Mouse (Mus musculus): ENCODE results near the gene Lysmd3. TPM values are rescaled to one million over a fixed set of nuclear protein-coding genes. Genes with fewer than 3 reads are reported as not detected.
A peak's percentile ranks its signal among the peaks of the same experiment; 100 is the strongest.

Lysmd3 gene
- polyA plus RNA-seq, 1 experiment from 2014 or later, result 34.7 TPM

GRCm38 (mm10) chr13:81689587-81689986, 32.1 kb downstream of the Lysmd3 start:
- no peak overlapping the region for H3K4me2 ChIP-seq (ENCODE audit: low read depth, low read length)
- H3K36me3 ChIP-seq (ENCODE audit: control insufficient read depth, insufficient read depth, low read length), result peaks cover 4% of the 10 kb centered on the region; the same call in 1 of the 2 replicates
- H3K4me1 ChIP-seq (ENCODE audit: control insufficient read depth, insufficient read depth, low read length), result no peaks in the 10 kb centered on the region
- H3K27ac ChIP-seq (replicated peaks; ENCODE audit: low read depth, low read length), result no peak overlapping the region
- ATAC-seq (ENCODE audit: low read depth), result no peak
- no peak for DNase-seq (ENCODE audit: low spot score)
- no peaks in the 10 kb centered on the region for H3K27me3 ChIP-seq (replicated peaks; ENCODE audit: control insufficient read depth, insufficient read depth, low read length)
- no peak overlapping the region for H3K9ac ChIP-seq (ENCODE audit: low read depth, low read length)
- no peak overlapping the region for H3K4me3 ChIP-seq (ENCODE audit: low read depth, low read length)
- H3K9me3 ChIP-seq (ENCODE audit: control insufficient read depth, low read length), result no peaks in the 10 kb centered on the region
- 88% methylated on average over 3 of the region's 3 CpGs for WGBS

GRCm38 (mm10) chr13:81690477-81690876, 33.0 kb downstream of the Lysmd3 start:
- H3K9me3 ChIP-seq (ENCODE audit: control insufficient read depth, low read length), result no peaks in the 10 kb centered on the region
- H3K4me2 ChIP-seq (ENCODE audit: low read depth, low read length), result no peak overlapping the region
- no peak overlapping the region for H3K27ac ChIP-seq (replicated peaks; ENCODE audit: low read depth, low read length)
- H3K4me1 ChIP-seq (ENCODE audit: control insufficient read depth, insufficient read depth, low read length), result no peaks in the 10 kb centered on the region
- no peak for ATAC-seq (ENCODE audit: low read depth)
- no peak overlapping the region for H3K4me3 ChIP-seq (ENCODE audit: low read depth, low read length)
- peaks cover 4% of the 10 kb centered on the region; the same call in 1 of the 2 replicates for H3K36me3 ChIP-seq (ENCODE audit: control insufficient read depth, insufficient read depth, low read length)
- no peaks in the 10 kb centered on the region for H3K27me3 ChIP-seq (replicated peaks; ENCODE audit: control insufficient read depth, insufficient read depth, low read length)
- 73% methylated on average over 10 of the region's 10 CpGs for WGBS
- H3K9ac ChIP-seq (ENCODE audit: low read depth, low read length), result no peak overlapping the region
- peak; percentile 27 for DNase-seq (ENCODE audit: low spot score)

- Histone ChIP-seq H3K9ac (ENCODE audit: low read depth, low read length) (no peak overlapping the region), H3K36me3 (ENCODE audit: control insufficient read depth, insufficient read depth, low read length) (no peaks in the 10 kb centered on the region), H3K27ac (replicated peaks; ENCODE audit: low read depth, low read length) (no peak overlapping the region), H3K4me1 (ENCODE audit: control insufficient read depth, insufficient read depth, low read length) (no peaks in the 10 kb centered on the region), H3K27me3 (replicated peaks; ENCODE audit: control insufficient read depth, insufficient read depth, low read length) (no peaks in the 10 kb centered on the region), H3K9me3 (ENCODE audit: control insufficient read depth, low read length) (no peaks in the 10 kb centered on the region), H3K4me3 (ENCODE audit: low read depth, low read length) (no peak overlapping the region), H3K4me2 (ENCODE audit: low read depth, low read length) (no peak overlapping the region)
- DNase-seq (ENCODE audit: low spot score) (peak; percentile 22), ATAC-seq (ENCODE audit: low read depth) (no peak)
- 60% methylated on average over 9 of the region's 9 CpGs for WGBS
Observed at GRCm38 (mm10) chr13:81691606-81692005, 34.1 kb downstream of the Lysmd3 start.

GRCm38 (mm10) chr13:81694446-81694845, 37.0 kb downstream of the Lysmd3 start:
- DNase-seq (ENCODE audit: low spot score) (no peak), ATAC-seq (ENCODE audit: low read depth) (no peak)
- Histone ChIP-seq H3K27me3 (replicated peaks; ENCODE audit: control insufficient read depth, insufficient read depth, low read length) (no peaks in the 10 kb centered on the region), H3K36me3 (ENCODE audit: control insufficient read depth, insufficient read depth, low read length) (peaks cover 12% of the 10 kb centered on the region; the same call in 1 of the 2 replicates), H3K4me2 (ENCODE audit: low read depth, low read length) (no peak overlapping the region), H3K4me3 (ENCODE audit: low read depth, low read length) (no peak overlapping the region), H3K27ac (replicated peaks; ENCODE audit: low read depth, low read length) (no peak overlapping the region), H3K4me1 (ENCODE audit: control insufficient read depth, insufficient read depth, low read length) (no peaks in the 10 kb centered on the region), H3K9me3 (ENCODE audit: control insufficient read depth, low read length) (peaks cover 5% of the 10 kb centered on the region; the same call in 1 of the 2 replicates), H3K9ac (ENCODE audit: low read depth, low read length) (no peak overlapping the region)
- 94% methylated on average over 12 of the region's 12 CpGs for WGBS

- H3K9me3 ChIP-seq (ENCODE audit: control insufficient read depth, low read length), result no peaks in the 10 kb centered on the region
- no peak overlapping the region for H3K4me3 ChIP-seq (ENCODE audit: low read depth, low read length)
- no peak for DNase-seq (ENCODE audit: low spot score)
- H3K27me3 ChIP-seq (replicated peaks; ENCODE audit: control insufficient read depth, insufficient read depth, low read length), result no peaks in the 10 kb centered on the region
- 85% methylated on average over 7 of the region's 7 CpGs for WGBS
- H3K36me3 ChIP-seq (ENCODE audit: control insufficient read depth, insufficient read depth, low read length), result 0 out of 2 replicates have a peak, but pooled peaks cover under 1% of the 10 kb centered on the region
- no peak overlapping the region for H3K27ac ChIP-seq (replicated peaks; ENCODE audit: low read depth, low read length)
- H3K4me1 ChIP-seq (ENCODE audit: control insufficient read depth, insufficient read depth, low read length), result no peaks in the 10 kb centered on the region
- ATAC-seq (ENCODE audit: low read depth), result no peak
- no peak overlapping the region for H3K9ac ChIP-seq (ENCODE audit: low read depth, low read length)
- no peak overlapping the region for H3K4me2 ChIP-seq (ENCODE audit: low read depth, low read length)
Observed at GRCm38 (mm10) chr13:81703148-81703547, 45.7 kb downstream of the Lysmd3 start.

- no peaks in the 10 kb centered on the region for H3K27me3 ChIP-seq (replicated peaks; ENCODE audit: control insufficient read depth, insufficient read depth, low read length)
- DNase-seq (ENCODE audit: low spot score) (no peak), ATAC-seq (ENCODE audit: low read depth) (no peak)
- H3K9me3 ChIP-seq (ENCODE audit: control insufficient read depth, low read length), result no peaks in the 10 kb centered on the region
- no peaks in the 10 kb centered on the region for H3K36me3 ChIP-seq (ENCODE audit: control insufficient read depth, insufficient read depth, low read length)
- H3K4me2 ChIP-seq (ENCODE audit: low read depth, low read length), result no peak overlapping the region
- H3K27ac ChIP-seq (replicated peaks; ENCODE audit: low read depth, low read length), result no peak overlapping the region
- H3K9ac ChIP-seq (ENCODE audit: low read depth, low read length), result no peak overlapping the region
- H3K4me1 ChIP-seq (ENCODE audit: control insufficient read depth, insufficient read depth, low read length), result no peaks in the 10 kb centered on the region
- H3K4me3 ChIP-seq (ENCODE audit: low read depth, low read length), result no peak overlapping the region
- WGBS, result 66% methylated on average over 9 of the region's 9 CpGs
Observed at GRCm38 (mm10) chr13:81703621-81704020, 46.2 kb downstream of the Lysmd3 start.

GRCm38 (mm10) chr13:81706311-81706710, 48.8 kb downstream of the Lysmd3 start:
- WGBS, result 92% methylated on average over 5 of the region's 5 CpGs
- no peak overlapping the region for H3K4me2 ChIP-seq (ENCODE audit: low read depth, low read length)
- no peaks in the 10 kb centered on the region for H3K4me1 ChIP-seq (ENCODE audit: control insufficient read depth, insufficient read depth, low read length)
- H3K27me3 ChIP-seq (replicated peaks; ENCODE audit: control insufficient read depth, insufficient read depth, low read length), result no peaks in the 10 kb centered on the region
- ATAC-seq (ENCODE audit: low read depth) (no peak), DNase-seq (ENCODE audit: low spot score) (no peak)
- H3K36me3 ChIP-seq (ENCODE audit: control insufficient read depth, insufficient read depth, low read length), result no peaks in the 10 kb centered on the region
- no peak overlapping the region for H3K4me3 ChIP-seq (ENCODE audit: low read depth, low read length)
- no peak overlapping the region for H3K9ac ChIP-seq (ENCODE audit: low read depth, low read length)
- no peak overlapping the region for H3K27ac ChIP-seq (replicated peaks; ENCODE audit: low read depth, low read length)
- no peaks in the 10 kb centered on the region for H3K9me3 ChIP-seq (ENCODE audit: control insufficient read depth, low read length)

GRCm38 (mm10) chr13:81709805-81710204, 52.3 kb downstream of the Lysmd3 start:
- H3K4me2 ChIP-seq (ENCODE audit: low read depth, low read length), result peak overlapping the region; percentile 91
- no peak overlapping the region; the same call in 1 of the 2 replicates for H3K9ac ChIP-seq (ENCODE audit: low read depth, low read length)
- H3K4me1 ChIP-seq (ENCODE audit: control insufficient read depth, insufficient read depth, low read length), result peaks cover 5% of the 10 kb centered on the region; the same call in 1 of the 2 replicates
- H3K27me3 ChIP-seq (replicated peaks; ENCODE audit: control insufficient read depth, insufficient read depth, low read length), result no peaks in the 10 kb centered on the region
- H3K4me3 ChIP-seq (ENCODE audit: low read depth, low read length), result peak overlapping the region; percentile 81
- H3K36me3 ChIP-seq (ENCODE audit: control insufficient read depth, insufficient read depth, low read length), result no peaks in the 10 kb centered on the region
- WGBS, result 29% methylated on average over 4 of the region's 4 CpGs
- ATAC-seq (ENCODE audit: low read depth) (no peak), DNase-seq (ENCODE audit: low spot score) (no peak)
- H3K9me3 ChIP-seq (ENCODE audit: control insufficient read depth, low read length), result no peaks in the 10 kb centered on the region
- H3K27ac ChIP-seq (replicated peaks; ENCODE audit: low read depth, low read length), result no peak overlapping the region

- H3K4me3 ChIP-seq (ENCODE audit: low read depth, low read length), result peak overlapping the region; percentile 81
- H3K9ac ChIP-seq (ENCODE audit: low read depth, low read length), result peak overlapping the region; percentile 63
- 2% methylated on average over 7 of the region's 7 CpGs for WGBS
- peaks cover 5% of the 10 kb centered on the region; the same call in 1 of the 2 replicates for H3K4me1 ChIP-seq (ENCODE audit: control insufficient read depth, insufficient read depth, low read length)
- no peaks in the 10 kb centered on the region for H3K9me3 ChIP-seq (ENCODE audit: control insufficient read depth, low read length)
- DNase-seq (ENCODE audit: low spot score) (no peak), ATAC-seq (ENCODE audit: low read depth) (no peak)
- H3K27ac ChIP-seq (replicated peaks; ENCODE audit: low read depth, low read length), result peak overlapping the region; percentile 80
- peak overlapping the region; percentile 91 for H3K4me2 ChIP-seq (ENCODE audit: low read depth, low read length)
- H3K36me3 ChIP-seq (ENCODE audit: control insufficient read depth, insufficient read depth, low read length), result no peaks in the 10 kb centered on the region
- no peaks in the 10 kb centered on the region for H3K27me3 ChIP-seq (replicated peaks; ENCODE audit: control insufficient read depth, insufficient read depth, low read length)
Observed at GRCm38 (mm10) chr13:81710266-81710665, 52.8 kb downstream of the Lysmd3 start.

All from embryonic facial prominence, embryonic 14.5 days (tissue).